8 mouse cellular contexts compared by ENCODE assay signal in the genomic region with DNA sequence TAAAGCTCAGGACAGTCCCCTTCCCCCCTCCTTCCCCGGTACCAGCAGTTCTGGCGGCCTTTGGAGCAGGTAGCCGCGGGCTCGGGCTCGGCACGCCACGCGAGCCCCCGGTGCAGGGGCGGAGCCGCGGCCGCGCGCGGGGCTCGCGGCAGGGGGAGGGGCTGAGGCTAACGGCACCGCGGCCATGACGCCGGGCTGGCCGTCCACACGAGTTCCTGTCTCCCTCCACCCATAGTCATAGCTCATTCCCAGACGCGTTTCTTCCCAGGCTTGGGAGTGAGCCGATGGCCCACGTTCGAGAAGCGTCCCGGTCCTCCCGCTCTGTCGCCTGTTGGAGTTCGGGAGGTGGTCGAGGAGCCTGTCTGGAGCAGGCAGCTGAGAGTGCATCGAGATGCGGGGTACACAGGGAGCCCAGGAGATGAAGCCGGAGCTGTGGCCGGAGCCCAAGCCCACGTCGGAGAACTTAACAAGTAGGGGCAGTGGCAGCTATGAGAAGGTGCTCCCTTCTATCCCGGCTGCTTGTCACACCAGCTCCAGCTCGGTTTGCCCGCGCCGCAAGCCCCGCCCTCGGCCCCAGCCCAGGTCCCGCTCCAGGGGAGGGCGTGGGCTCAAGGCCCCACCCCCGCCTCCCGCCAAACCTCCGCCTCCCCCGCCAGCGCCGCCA. TPM values are rescaled to one million over a fixed set of nuclear protein-coding genes. Genes with fewer than 3 reads are reported as not detected.
DNase-seq lines count a peak whose midpoint lies in the region; ATAC-seq and TF ChIP-seq lines count a peak whose summit lies in the region.
"Had no signal": no experiment of that assay in that cellular context is flagged by ENCODE, and none has a peak within 500 bp of the region (broad histone marks: within the 10 kb centered on the region; RNA-seq: fewer than 3 reads in every experiment).

No protein-coding gene starts in this region.

- peak overlapping the region; percentile 67 for H3K4me3 ChIP-seq in embryonic facial prominence, embryonic 10.5 days
- peak overlapping the region; percentile 52 for H3K4me3 ChIP-seq in intestine, postnatal 0 days (ENCODE audit: low read depth, low read length)
- peak overlapping the region; percentile 62 for H3K4me3 ChIP-seq in limb, embryonic 10.5 days
- H3K4me3 ChIP-seq in midbrain, embryonic 10.5 days = peak overlapping the region; percentile 65

- peak overlapping the region; percentile 76 for H3K4me2 ChIP-seq in intestine, postnatal 0 days (replicated peaks; ENCODE audit: low read depth)

- peak; percentile 7 to 20 for DNase-seq in adrenal gland, postnatal 4 days (ENCODE audit: low spot score in 2 of 2)
- DNase-seq in embryonic facial prominence, embryonic 10.5 days (ENCODE audit: low spot score) = peak; percentile 79
- DNase-seq in heart, adult 11 months = peak; percentile 95
- DNase-seq in limb, embryonic 10.5 days (ENCODE audit: low spot score) = peak; percentile 73
- DNase-seq in midbrain, embryonic 10.5 days (ENCODE audit: low spot score) = peak; percentile 62
- peak; percentile 21 for DNase-seq in spleen, adult 12 weeks (ENCODE audit: low spot score)

- 14% methylated on average over 58 of the region's 58 CpGs for WGBS in embryonic facial prominence, embryonic 10.5 days
- WGBS in intestine, postnatal 0 days = 22% methylated on average over 58 of the region's 58 CpGs
- 20% methylated on average over 57 of the region's 58 CpGs for WGBS in limb, embryonic 10.5 days
- 18% methylated on average over 58 of the region's 58 CpGs for WGBS in midbrain, embryonic 10.5 days

- H3K9ac ChIP-seq in intestine, postnatal 0 days (ENCODE audit: low read depth, low read length) = no peak overlapping the region

- no peaks in the 10 kb centered on the region for H3K4me1 ChIP-seq in embryonic facial prominence, embryonic 10.5 days
- no peaks in the 10 kb centered on the region for H3K4me1 ChIP-seq in intestine, postnatal 0 days (replicated peaks; ENCODE audit: control insufficient read depth, insufficient read depth, low read length)
- H3K4me1 ChIP-seq in limb, embryonic 10.5 days = no peaks in the 10 kb centered on the region
- H3K4me1 ChIP-seq in midbrain, embryonic 10.5 days = no peaks in the 10 kb centered on the region; the same call in 1 of the 2 replicates

- H3K27ac ChIP-seq in embryonic facial prominence, embryonic 10.5 days (replicated peaks) = peak overlapping the region; percentile 89
- no peak overlapping the region for H3K27ac ChIP-seq in intestine, postnatal 0 days (ENCODE audit: low read depth, low read length)
- H3K27ac ChIP-seq in limb, embryonic 10.5 days = peak overlapping the region; percentile 88
- H3K27ac ChIP-seq in midbrain, embryonic 10.5 days (replicated peaks) = peak overlapping the region; percentile 91

- no peaks in the 10 kb centered on the region for H3K36me3 ChIP-seq in embryonic facial prominence, embryonic 10.5 days (replicated peaks)
- H3K36me3 ChIP-seq in intestine, postnatal 0 days (ENCODE audit: control insufficient read depth, insufficient read depth) = no peaks in the 10 kb centered on the region
- H3K36me3 ChIP-seq in limb, embryonic 10.5 days = no peaks in the 10 kb centered on the region
- peaks cover 7% of the 10 kb centered on the region for H3K36me3 ChIP-seq in midbrain, embryonic 10.5 days

- 0 out of 2 replicates have a peak, but pooled peaks cover 3% of the 10 kb centered on the region for H3K9me3 ChIP-seq in embryonic facial prominence, embryonic 10.5 days
- no peaks in the 10 kb centered on the region for H3K9me3 ChIP-seq in intestine, postnatal 0 days (ENCODE audit: control insufficient read depth)
- H3K9me3 ChIP-seq in limb, embryonic 10.5 days (replicated peaks) = no peaks in the 10 kb centered on the region
- no peaks in the 10 kb centered on the region for H3K9me3 ChIP-seq in midbrain, embryonic 10.5 days (replicated peaks)

- peaks cover 44% of the 10 kb centered on the region for H3K27me3 ChIP-seq in embryonic facial prominence, embryonic 10.5 days (replicated peaks; ENCODE audit: low read depth, poor library complexity, severe bottlenecking)
- 0 out of 2 replicates have a peak, but pooled peaks cover 3% of the 10 kb centered on the region for H3K27me3 ChIP-seq in intestine, postnatal 0 days (replicated peaks; ENCODE audit: control insufficient read depth, insufficient read depth, low read length)
- H3K27me3 ChIP-seq in limb, embryonic 10.5 days (ENCODE audit: low read depth, poor library complexity, severe bottlenecking) = peaks cover 47% of the 10 kb centered on the region
- peaks cover 48% of the 10 kb centered on the region for H3K27me3 ChIP-seq in midbrain, embryonic 10.5 days (ENCODE audit: low read depth, poor library complexity, severe bottlenecking)

- ATAC-seq in intestine, postnatal 0 days = peak; percentile 54; the same call in 1 of the 2 replicates

- TF ChIP-seq CTCF in intestine, postnatal 0 days (IDR thresholded peaks at IDR 0.05; ENCODE audit: low read depth) = no peak

RNA-seq across cellular contexts. Expression of a gene that starts 0.9 kb away (rescaled TPM):
- total RNA-seq in adrenal gland, postnatal 4 days (2021) = 1 to 10 TPM; 4.7 to 5.0 TPM
- polyA plus RNA-seq in embryonic facial prominence, embryonic 10.5 days (2016; fragmentation: Nextera tagmentation; extraction: Ambion mirVana) = 3.7 and 4.0 TPM in 2 replicates
- polyA plus RNA-seq in intestine, postnatal 0 days (2015; fragmentation: Nextera tagmentation; extraction: Ambion mirVana) = 0.20 and 0.43 TPM in 2 replicates
- 1.7 and 2.0 TPM in 2 replicates for polyA plus RNA-seq in limb, embryonic 10.5 days (2016; fragmentation: Nextera tagmentation; extraction: Ambion mirVana)
- 7.1 and 9.3 TPM in 2 replicates for polyA plus RNA-seq in midbrain, embryonic 10.5 days (2016; fragmentation: Nextera tagmentation; extraction: Ambion mirVana)
- total RNA-seq: neutrophil, adult 5-6 weeks had no signal

RNA-seq across cellular contexts. Expression of a gene that starts 30.2 kb away (rescaled TPM):
- 10 to 100 TPM; 37.8 to 42.5 TPM for total RNA-seq in adrenal gland, postnatal 4 days (2021)
- polyA plus RNA-seq in embryonic facial prominence, embryonic 10.5 days (2016; fragmentation: Nextera tagmentation; extraction: Ambion mirVana) = 66.0 and 66.1 TPM in 2 replicates
- polyA plus RNA-seq in intestine, postnatal 0 days (2015; fragmentation: Nextera tagmentation; extraction: Ambion mirVana) = 22.4 and 23.8 TPM in 2 replicates
- 38.6 and 49.3 TPM in 2 replicates for polyA plus RNA-seq in limb, embryonic 10.5 days (2016; fragmentation: Nextera tagmentation; extraction: Ambion mirVana)
- 95.0 and 109 TPM in 2 replicates for polyA plus RNA-seq in midbrain, embryonic 10.5 days (2016; fragmentation: Nextera tagmentation; extraction: Ambion mirVana)
- total RNA-seq: neutrophil, adult 5-6 weeks had no signal

Comparison
In these comparisons a context has a peak if more than half of its experiments do, and no peak if none do; other contexts are left out.
1. DNase-seq: peak in every context shown above with its lines; median percentile 95 in heart, adult 11 months; 79 in embryonic facial prominence, embryonic 10.5 days; 73 in limb, embryonic 10.5 days; 62 in midbrain, embryonic 10.5 days; 21 in spleen, adult 12 weeks; 14 in adrenal gland, postnatal 4 days.